Mouse (Mus musculus) kidney, adult 8-10 months (tissue): ENCODE results near the gene Cnot10.

ENCODE experiments used
- DNase-seq, 2 experiments: peaks; one replicate each; pipeline ENCODE4 v3.0.0; 2022

Cnot10 gene

DNA sequence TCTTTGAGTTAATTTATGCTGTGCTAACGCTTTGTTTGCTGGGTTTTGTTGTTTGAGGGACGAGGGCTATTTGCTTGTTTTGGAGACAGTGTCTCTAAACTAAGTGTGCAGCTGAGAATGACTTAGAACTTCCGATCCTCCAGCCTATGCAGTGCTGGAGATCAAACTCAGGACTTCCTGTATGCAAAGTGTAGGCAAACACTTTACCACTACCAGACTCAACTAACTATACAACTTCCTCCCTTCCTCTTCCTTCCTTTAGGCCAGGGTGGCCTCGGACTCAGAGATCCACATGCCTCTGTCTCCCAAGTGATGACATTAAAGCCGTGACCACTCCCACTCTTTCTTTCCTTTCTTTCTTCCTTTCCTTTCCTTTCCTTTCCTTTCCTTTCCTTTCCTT, 66.5 kb downstream of the Cnot10 start:
- DNase-seq: no peak

DNA sequence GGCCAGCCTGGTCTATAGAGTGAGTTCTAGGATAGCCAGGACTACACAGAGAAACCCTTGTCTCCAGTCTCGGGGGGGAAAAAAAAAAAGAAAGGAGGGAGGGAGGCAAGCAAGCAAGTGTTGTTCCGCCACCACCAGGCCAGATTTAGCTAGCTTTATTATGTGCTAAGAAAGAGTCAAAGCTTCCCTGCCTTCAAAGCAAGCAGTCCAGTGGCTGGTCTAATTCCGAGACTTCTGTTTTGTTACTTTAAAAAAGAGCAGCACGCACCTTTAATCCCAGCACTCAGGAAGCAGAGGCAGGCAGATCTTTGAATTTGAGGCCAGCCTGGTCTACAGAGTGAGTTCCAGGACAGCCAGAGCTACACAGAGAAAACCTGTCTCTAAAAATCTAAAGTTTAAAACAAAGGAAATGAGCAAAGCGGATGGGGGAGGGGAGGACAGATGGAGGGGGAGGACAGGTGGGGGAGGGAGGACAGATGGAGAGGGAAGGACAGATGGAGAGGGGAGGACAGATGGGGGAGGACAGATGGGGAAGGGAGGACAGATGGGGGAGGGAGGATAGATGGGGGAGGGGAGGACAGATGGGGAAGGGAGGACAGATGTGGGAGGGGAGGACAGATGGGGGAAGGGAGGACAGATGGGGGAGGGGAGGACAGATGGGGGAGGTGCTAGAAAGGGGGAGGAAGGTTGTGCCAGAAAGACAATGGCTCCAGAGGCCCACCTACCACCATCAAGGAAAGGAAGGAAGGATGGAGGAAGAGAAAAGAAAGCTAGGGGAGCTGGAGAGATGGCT, 71.1 kb downstream of the Cnot10 start:
- DNase-seq: no peak

DNA sequence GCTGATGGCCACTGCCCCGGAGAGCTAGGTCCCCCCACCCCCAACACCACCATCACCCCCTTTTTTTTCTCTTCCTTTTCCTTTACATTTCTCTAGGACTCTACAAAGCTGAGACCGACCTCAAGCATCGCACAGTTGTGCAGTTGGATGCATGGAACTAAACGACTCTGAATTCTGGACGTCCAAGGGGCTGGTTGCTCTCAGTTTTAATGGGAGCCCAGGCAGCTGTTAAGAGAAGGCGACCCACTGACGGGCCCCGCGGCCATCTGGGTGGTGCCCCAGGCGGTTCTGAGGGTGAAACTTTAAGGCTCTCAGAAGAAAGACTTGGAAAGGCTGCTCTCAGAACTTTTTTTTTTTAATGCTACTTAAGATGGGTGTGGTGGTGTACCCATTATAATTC, 75.3 kb downstream of the Cnot10 start:
- DNase-seq: no peak

DNA sequence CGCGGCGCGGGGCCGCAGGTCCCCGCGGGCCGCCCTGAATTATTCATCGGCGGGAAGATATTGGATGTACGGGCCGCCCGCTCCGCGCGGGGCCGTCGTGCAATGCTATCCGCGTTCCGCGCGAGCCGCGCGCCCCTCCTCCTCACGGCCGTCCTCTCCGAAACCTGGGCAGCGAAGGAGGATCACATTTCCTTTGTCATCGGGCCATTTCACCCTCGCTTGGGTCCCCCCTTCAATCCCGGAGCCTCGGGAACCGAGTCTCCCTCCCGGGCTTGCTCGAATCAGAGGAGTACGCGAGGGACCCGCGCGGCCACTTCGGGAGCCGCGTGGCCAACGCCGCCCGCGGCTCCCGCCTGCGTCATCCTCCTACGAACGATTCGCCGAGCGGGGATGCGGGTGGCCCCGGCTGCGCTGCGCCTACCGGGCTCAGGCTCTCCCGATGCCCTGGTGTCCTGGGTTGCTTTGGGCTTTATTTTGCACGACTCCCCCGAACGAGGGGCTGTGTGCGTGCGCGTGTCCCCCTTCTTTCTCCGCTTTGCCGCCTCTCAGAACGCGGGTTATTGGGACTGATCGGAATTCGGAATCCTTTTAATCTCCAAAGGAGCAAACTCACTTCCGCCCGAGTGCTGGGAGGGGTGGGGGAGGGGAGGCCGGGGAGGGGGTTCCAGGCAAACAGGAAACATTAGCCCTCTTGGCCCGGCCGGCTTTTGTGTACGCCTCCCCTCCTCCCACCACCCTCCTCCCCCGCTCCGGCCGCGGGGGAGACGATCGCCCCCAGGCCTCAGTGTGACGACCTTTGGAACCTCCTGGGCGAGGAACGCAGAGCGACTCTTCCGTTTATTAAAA, 76.0 kb downstream of the Cnot10 start, which contains the start of gene Trim71:
Gene Trim71, minus strand, starts transcription at position 609 of the 846 bp plus-strand sequence.
- no peak for DNase-seq

DNA sequence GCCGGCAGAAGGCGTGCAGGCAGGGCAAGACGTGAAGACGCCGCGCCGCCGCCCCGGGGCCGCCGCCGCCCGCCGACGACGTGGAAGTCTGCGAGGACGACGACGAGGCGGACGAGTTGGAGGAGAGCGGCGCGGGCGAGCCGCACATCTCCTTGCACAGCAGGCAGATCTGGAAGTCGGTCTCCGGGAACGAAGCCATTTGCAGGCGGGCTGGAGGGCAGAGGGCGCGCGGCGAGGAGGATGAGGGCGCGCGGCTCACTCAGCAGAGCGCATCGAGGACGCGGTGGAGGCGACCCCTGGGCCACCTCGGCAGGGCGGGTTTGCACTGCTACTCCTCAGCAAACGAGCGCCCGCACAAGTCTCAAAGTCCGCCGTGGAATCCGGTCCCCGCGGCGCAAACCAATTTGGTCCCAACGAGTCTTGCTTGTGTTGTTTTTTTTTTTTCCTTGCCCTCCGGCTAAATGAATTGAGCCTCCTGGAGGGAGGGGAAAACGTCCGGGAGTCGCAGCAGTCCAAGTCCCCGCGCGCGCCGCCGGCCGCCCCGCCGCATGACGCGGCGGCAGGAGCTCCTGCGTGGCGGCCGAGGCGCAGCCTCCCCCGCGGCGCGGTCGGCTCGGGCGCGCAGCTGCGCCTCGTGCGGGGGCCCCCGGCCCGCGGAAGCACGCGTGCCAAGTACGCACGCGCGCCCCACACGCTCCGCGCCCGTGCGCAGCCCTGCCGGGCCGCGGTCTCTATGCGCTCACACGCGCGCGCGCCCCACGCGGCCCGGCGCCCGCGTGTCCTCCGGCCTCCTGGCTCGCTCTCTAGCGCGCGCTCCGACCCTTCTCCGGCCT, 76.8 kb downstream of the Cnot10 start:
- DNase-seq: no peak

DNA sequence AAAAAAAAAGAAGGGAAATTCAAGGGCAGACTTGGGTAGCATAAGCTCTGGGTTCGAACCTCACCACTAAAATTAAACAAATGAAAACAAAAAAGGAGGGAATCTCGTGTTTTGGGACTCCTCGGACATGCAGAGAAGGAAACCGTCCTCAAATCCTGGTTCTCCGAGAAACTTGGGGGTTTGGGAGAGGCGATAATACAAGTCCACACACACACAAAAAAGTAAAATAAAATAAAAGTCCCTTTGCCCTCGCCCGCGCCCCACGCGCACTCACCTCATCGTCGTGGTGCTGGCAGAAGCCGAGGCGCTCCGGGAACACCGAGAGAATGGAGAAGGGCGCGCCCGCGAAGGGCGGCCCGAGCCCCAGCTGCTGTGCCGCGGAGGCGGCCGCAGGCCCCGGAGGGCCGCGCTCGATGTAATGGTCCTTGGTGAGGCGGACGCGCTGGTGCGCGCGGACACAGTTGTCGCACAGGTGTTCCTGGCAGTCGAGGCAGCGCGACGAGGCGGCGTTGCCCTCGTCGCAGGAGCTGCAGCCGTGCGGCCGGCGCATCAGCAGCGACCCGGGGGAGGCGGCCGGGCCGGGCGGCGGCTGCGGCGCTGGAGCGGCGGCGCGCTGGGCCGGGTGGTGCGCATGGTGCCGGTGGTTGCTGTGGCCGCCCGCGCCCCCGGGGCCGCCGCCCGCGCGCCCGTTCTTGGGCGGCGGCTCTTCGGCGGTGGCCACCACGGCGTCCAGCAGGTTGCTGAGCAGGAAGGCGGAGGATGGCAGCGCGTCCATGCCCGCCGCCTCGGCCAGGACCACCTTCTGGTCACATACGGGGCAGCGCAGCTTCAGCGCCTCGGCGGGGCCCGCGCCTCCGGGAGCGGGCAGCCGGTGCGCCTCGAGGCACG, 77.7 kb downstream of the Cnot10 start:
- DNase-seq: no peak

DNA sequence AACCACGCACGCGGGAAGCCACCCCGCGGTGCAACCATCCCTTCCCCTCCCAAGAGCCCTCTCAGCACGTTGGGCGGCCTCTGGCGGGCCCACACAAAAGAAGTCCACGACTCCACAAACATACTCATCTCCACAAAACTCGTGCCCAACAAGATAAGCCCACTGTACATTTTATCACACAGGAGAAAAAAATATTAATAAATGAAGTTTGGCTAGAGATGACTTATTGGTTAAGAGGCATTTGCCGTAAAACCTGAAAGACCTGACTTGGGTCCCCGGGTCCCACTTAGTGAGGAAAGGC, 78.4 kb downstream of the Cnot10 start:
- no peak for DNase-seq

DNA sequence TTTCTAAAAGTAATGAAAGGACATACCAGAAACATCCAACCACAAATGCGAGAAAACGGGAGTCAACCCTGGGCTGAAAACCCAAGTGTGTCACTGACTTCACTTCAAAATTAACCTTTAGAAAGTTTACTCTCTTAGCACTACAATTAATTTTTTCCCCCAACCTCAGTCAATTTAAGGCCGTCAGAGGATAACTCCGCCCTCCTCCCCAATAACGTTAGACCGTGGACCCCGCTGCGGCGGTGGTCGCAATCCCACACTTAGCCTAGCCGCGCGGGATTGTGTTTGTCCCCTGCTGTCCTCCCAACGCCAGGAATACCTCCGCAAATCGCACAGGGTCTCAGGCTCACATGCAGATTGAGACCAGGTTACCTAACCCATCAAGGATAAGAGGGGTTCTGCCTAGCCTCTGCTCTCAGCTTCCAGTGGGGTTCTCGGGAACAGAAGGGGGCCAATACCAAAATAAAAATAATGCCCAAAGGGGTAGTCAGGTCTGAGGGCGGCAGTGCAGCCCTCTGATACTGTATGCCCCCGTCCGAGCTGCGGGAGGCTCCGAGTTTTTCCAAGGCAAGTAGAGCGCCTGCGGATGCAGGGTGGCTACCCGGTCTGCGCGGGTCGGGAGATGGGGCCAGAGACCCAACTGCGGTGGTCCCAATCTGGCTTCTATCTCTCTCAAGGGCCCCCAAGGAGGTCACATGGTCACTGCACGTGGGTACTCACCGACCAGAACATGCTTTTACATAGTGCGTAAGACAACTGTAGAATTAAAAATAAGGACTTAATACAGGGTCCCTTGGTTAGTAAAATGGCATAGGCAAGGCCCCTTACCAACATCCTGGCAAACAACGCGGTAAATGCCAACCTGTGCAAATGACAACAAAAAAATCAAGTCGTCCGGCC, 79.0 kb downstream of the Cnot10 start:
- DNase-seq: no peak

DNA sequence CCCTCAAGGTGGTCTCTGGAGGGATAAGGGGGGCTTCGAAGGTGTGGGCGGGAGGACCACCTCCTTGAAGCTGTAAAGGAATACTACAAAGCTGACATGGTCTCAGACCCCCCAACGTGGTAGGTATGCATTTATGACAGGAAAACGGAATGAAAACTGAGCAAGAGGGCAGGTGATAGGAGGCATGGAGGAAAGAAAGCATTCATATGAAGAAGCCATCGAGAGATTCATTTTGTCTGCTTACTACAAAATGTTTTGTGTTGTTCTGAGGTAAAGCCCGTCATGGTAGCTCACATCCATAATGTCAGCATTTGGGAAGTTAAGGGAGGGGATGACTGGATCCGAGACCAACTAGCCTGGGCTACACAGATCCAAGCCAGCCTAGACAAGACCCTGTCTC, 79.8 kb downstream of the Cnot10 start:
- DNase-seq: no peak

DNA sequence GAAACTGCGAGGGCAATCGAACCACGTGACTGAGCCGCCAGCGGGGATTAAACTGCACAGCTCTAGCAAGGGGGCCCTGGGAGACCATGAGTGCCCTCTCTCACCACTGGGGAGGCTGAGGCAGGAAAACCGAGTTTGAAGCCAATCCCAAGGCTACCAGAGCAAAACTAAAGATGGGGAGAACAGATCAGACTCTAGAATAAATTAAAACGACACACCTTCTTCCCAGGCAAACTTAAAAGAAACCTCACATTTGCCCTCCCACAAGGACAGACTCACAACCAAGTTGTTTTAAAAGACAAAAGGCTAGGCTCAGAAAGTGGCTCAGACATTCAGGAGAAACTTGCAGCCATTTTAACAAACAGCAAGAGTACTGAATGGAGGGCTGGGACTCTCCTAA, 82.9 kb downstream of the Cnot10 start:
- no peak for DNase-seq

DNA sequence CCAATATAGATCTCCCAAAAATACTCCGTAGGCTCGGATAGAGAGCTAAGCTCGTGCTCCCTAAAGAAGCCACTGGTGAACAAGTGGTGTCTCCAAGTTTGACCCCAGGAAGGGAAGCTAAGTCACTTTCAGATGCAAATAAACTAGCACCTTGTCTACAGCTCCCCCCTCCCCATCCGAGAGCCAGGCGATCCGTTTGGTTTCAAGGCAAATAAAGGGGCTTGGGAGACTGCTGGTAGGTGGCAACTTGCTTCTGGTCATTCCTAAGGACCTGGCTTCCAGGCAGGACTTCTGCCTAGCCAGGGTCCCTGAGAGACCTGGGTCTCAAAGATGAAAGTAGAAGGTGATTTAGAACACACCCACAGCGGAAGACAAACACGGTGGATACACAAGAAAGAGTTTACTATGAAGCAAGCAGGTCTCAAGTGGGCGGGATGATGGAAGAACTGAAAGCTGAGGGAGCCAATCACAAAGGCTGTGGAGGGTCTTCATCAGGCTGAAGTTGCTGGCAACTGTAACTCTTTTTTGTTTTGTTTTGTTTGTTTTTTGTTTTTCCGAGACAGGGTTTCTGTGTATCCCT, 83.6 kb downstream of the Cnot10 start:
- no peak for DNase-seq

DNA sequence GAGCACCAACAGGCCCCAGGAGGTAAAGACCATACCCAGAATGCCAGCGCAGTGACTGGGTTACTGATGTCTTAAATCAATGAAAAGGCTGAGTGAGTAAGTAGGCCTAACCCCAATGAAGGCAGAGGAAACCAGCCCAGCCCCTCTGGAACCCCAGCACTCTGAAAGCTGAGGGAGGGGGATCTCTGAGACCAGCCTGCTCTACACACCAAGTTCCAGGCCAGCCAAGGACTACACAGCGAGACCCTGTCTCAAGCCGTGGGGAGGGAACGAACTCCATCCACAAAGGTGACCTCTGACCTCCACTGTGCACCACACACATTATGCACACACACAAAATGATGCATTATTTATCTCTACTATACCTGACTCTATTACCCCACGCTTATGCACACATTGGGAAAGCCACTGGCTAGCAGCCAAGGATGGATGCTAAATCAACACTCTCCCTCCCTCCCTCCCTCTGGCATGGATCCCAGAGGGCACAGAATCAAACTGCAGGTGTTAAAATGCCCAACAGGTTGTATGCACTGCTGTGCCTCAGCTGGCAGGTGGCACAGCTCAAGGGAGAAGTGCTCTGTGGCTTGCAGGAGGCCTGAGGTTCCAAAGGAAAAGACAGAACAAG, 85.5 kb downstream of the Cnot10 start:
- no peak for DNase-seq

DNA sequence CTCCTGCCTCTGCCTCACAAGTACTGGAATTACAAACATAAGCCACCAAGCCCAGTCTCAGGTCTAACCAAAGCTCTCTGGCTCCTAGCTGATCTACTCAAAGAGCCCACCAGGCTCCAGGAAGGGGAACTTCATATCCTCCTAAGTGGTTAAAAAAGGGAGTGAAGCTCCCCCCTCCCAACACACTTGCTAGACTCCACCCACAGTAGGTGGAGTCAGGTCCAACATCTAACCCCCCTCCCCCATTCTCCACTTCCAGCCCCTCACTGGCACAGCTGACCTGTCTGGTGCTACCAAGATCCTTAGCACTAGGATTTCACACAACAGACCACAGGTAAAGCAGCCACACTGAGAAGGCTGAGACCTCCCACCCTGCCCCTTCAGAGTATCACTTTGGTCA, 86.2 kb downstream of the Cnot10 start:
- DNase-seq: no peak

DNA sequence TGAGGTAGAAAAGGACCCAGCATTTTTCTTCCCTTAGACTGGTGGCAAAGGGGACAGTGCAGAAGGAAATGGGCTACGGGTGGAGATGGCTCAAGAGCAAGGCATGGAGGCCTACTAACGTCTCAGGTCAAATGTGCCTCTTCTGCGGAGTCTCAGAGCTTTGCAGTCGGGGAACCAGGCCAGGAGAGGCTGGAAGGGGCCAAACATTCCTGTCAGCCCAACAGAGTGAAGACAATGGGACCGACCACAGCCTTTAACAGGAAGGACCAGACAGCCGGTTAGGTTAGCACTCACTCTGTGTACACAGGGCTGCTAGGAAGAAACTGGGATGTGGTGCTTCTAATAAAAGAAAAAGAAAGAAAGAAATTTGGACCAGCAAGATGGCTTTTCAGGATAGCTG, 90.0 kb downstream of the Cnot10 start:
- no peak for DNase-seq

DNA sequence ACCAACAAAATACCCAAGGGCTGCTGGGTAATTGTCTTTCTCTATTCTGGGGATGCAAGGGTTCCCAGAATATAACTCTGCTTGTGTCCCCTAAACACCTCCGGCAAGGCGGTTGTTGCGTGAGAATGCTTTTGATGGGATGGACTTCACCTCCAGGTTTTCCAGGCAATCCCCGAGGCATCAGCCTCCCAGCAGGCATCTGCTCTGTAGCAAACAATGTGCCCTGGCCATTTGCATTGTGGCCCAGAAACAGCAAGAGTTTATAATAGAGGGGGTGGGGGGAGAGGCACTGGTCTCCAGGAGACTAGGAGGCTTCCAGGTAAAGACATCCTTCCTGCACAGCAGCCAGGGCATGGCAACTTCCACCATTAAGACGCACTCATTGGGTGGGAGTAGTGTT, 90.9 kb downstream of the Cnot10 start:
- no peak for DNase-seq

DNA sequence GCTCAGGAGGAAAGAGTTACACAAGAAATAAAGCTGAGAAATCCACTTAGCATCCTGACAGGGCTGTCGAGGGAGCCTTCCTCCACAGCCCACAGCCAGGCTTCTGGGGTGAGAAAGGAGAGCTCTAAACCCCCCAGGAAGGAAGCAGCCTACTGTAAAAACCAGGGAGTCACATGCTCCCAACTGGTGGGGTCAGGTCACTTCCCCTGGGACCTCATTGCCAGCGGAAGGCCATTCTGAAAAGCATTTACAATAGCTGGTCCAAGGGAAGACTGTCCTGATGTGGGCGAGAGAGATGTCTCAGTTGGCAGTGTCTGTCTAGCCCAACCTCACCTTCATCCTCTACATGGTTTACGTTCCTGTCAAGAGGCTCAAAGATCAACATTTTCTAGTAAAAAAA, 91.5 kb downstream of the Cnot10 start:
- peak in 1 of 2 experiments; percentile 40 for DNase-seq

DNA sequence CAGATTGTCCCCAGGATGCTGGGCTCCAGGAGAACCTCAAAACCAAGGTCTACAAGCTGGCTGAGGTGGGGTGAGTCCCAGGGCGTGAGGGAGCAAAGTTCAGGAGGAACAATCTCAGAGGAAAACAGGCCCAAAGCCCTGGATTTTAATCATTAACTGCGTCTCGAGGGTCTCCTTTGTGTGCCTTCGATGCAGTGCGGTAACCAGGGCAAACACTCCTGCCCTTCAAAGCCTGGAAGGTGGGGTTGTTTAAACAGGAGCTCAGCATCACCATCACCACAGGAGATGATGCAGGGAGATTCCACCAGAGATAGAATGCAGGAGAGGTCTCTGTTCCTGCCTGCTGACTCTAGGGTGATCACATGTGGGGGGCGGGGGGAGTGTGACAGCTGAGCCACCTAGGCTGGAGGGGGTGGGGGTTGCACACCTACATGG, 92.3 kb downstream of the Cnot10 start:
- peak; percentile 50 to 55 for DNase-seq

DNA sequence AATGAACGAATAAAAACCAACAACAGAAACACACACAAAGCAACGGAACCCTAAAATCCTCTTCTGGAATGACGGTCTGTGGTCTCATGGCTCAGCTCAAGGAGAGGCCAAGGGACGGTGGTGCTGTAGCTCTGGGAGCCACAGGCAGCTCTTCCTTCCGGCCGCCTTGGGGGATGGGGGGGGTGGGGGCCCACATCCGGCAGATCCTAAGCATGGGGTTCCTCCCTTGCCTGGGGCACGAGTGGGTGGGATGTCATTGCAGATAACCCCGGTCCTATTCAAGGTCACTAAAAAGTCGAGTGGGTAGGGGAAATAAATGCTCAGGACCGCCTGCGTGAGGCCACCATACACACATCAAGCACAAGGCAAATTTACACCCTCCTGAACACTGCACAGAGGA, 93.2 kb downstream of the Cnot10 start:
- no peak for DNase-seq

DNA sequence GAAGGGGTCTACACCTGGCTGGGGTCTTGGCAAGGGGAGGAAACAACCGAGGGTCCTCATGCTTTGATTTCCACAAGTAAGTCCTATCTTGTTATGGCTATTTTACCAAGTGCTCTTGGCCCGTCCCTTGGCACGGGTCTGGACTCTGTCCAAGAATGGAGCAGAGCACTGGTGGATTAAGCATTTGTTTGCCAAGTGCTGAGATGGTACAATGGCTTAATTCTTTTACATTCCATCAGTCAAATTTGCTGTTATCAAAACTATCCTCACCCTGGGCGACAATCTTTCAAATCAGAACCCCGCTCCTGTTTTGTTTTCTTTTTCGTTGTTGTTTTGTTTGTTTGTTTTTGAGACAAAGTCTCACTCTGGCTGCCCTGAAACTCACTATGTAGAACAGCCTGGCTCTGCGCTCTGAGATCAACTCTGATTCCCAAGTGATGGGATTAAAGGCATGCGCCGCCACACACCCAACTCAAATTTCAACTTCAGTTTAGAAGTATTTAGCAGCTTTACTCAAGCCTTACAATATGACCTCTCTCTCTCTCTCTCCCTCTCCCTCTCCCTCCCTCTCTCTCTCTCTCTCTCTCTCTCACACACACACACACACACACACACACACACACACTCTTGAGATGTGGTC, 95.1 kb downstream of the Cnot10 start:
- DNase-seq: peak in 1 of 2 experiments; percentile 48
